Mouse (Mus musculus) MEL (cell line): ENCODE results near the gene Dusp5. TPM values are rescaled to one million over a fixed set of nuclear protein-coding genes. Genes with fewer than 3 reads are reported as not detected.

Experiments used
- DNase-seq: peaks from one replicate; pipeline ENCODE4 v3.0.0; 2011; ENCODE audit warnings: low read depth, low spot score
- H3K27ac ChIP-seq: 2 replicates; pipeline ENCODE4 v1.5.1; 2012; ENCODE audit warnings: low read depth, mild to moderate bottlenecking, control low read depth, low read length, moderate library complexity; ENCODE audit not compliant: control insufficient read depth
- H3K27me3 ChIP-seq, 2 experiments: fragments of 150-350 bp in 1 of 2; sonication (generic) in 1 of 2; 2 replicates each; pipeline ENCODE4 v1.6.1; 2012; ENCODE audit warnings: low read length in 2 of 2, mild to moderate bottlenecking in 2 of 2, improper control_type of control experiment in 1 of 2, moderate library complexity in 1 of 2; ENCODE audit not compliant: insufficient read depth in 2 of 2, control insufficient read depth in 1 of 2
- H3K36me3 ChIP-seq, 2 experiments: 2 replicates each; pipeline ENCODE4 v1.6.1; 2012 to 2014; ENCODE audit warnings: low read length in 2 of 2, improper control_type of control experiment in 1 of 2, inconsistent platforms in 1 of 2, mild to moderate bottlenecking in 1 of 2; ENCODE audit not compliant: insufficient read depth in 2 of 2, control insufficient read depth in 1 of 2
- H3K4me1 ChIP-seq, 2 experiments: fragments of 150-350 bp in 1 of 2; sonication (generic) in 1 of 2; 2 replicates each; pipeline ENCODE4 v1.6.1; 2012; ENCODE audit warnings: low read length in 2 of 2, improper control_type of control experiment in 1 of 2, mild to moderate bottlenecking in 1 of 2; ENCODE audit not compliant: insufficient read depth in 2 of 2, control insufficient read depth in 1 of 2
- H3K4me3 ChIP-seq, 2 experiments: fragments of 150-350 bp in 1 of 2; sonication (generic) in 1 of 2; 2 replicates each; pipeline ENCODE4 v1.5.1; 2012; ENCODE audit warnings: low read depth in 2 of 2, low read length in 2 of 2, mild to moderate bottlenecking in 2 of 2, moderate library complexity in 2 of 2, control low read depth in 1 of 2, improper control_type of control experiment in 1 of 2; ENCODE audit not compliant: control insufficient read depth in 1 of 2, insufficient read depth in 1 of 2
- H3K79me2 ChIP-seq: 2 replicates; pipeline ENCODE4 v1.6.1; 2012; ENCODE audit warnings: mild to moderate bottlenecking, low read length, moderate library complexity; ENCODE audit not compliant: control insufficient read depth, poor library complexity, insufficient read depth
- H3K9ac ChIP-seq: 2 replicates; pipeline ENCODE4 v1.6.1; 2012; ENCODE audit warnings: low read depth, mild to moderate bottlenecking, control low read depth, low read length, moderate library complexity; ENCODE audit not compliant: control insufficient read depth, poor library complexity, severe bottlenecking
- H3K9me3 ChIP-seq: fragments of 150-350 bp; sonication (generic); replicated peaks from 2 replicates; pipeline ENCODE4 v1.6.1; 2012; ENCODE audit warnings: mild to moderate bottlenecking, low read length, improper control_type of control experiment, moderate library complexity; ENCODE audit not compliant: insufficient read depth
- CHD1 ChIP-seq: IDR thresholded peaks from 2 replicates; pipeline ENCODE4 v1.6.1; 2012; ENCODE audit warnings: low read depth, mild to moderate bottlenecking, inconsistent platforms, low read length, improper control_type of control experiment
- CHD2 ChIP-seq: IDR thresholded peaks from 2 replicates; pipeline ENCODE4 v1.6.1; 2011; ENCODE audit warnings: low read length, improper control_type of control experiment
- E2F4 ChIP-seq: IDR thresholded peaks from 2 replicates; pipeline ENCODE4 v1.6.1; 2011; ENCODE audit warnings: low read depth, low read length, improper control_type of control experiment, borderline replicate concordance
- ELF1 ChIP-seq: IDR thresholded peaks from 2 replicates; pipeline ENCODE4 v1.6.1; 2014; ENCODE audit warnings: low read depth, mild to moderate bottlenecking, inconsistent platforms, low read length, improper control_type of control experiment, moderate library complexity
- EP300 ChIP-seq, 2 experiments: IDR thresholded peaks; 2 replicates each; pipeline ENCODE4 v1.6.1; 2011; ENCODE audit warnings: improper control_type of control experiment in 2 of 2, low read length in 2 of 2, low read depth in 1 of 2, mild to moderate bottlenecking in 1 of 2
- GABPA ChIP-seq: IDR thresholded peaks from 2 replicates; pipeline ENCODE4 v1.6.1; 2012; ENCODE audit warnings: low read depth, mild to moderate bottlenecking, inconsistent platforms, low read length, improper control_type of control experiment, moderate library complexity
- HCFC1 ChIP-seq: IDR thresholded peaks from 2 replicates; pipeline ENCODE4 v1.6.1; 2012; ENCODE audit warnings: low read depth, mild to moderate bottlenecking, inconsistent platforms, low read length, improper control_type of control experiment, moderate library complexity
- MAFK ChIP-seq: IDR thresholded peaks from 2 replicates; pipeline ENCODE4 v1.6.1; 2011; ENCODE audit warnings: low read depth, mild to moderate bottlenecking, low read length, improper control_type of control experiment, borderline replicate concordance
- MAX ChIP-seq: IDR thresholded peaks from 2 replicates; pipeline ENCODE4 v1.6.1; 2011; ENCODE audit warnings: low read length, improper control_type of control experiment
- MAZ ChIP-seq: IDR thresholded peaks from 2 replicates; pipeline ENCODE4 v1.6.1; 2012; ENCODE audit warnings: low read depth, mild to moderate bottlenecking, inconsistent platforms, low read length, improper control_type of control experiment
- MYC ChIP-seq: IDR thresholded peaks from 2 replicates; pipeline ENCODE4 v1.6.1; 2011; ENCODE audit warnings: low read depth, mild to moderate bottlenecking, low read length, improper control_type of control experiment, moderate library complexity
- NELFE ChIP-seq: IDR thresholded peaks from 2 replicates; pipeline ENCODE4 v1.6.1; 2011; ENCODE audit warnings: low read depth, low read length, improper control_type of control experiment
- NRF1 ChIP-seq: IDR thresholded peaks from 2 replicates; pipeline ENCODE4 v1.6.1; 2014; ENCODE audit warnings: low read depth, mild to moderate bottlenecking, inconsistent platforms, low read length, improper control_type of control experiment, moderate library complexity; ENCODE audit not compliant: poor library complexity, insufficient read depth, severe bottlenecking
- POLR2A ChIP-seq, 2 experiments: IDR thresholded peaks; 2 replicates each; pipeline ENCODE4 v1.6.1; 2011 to 2012; ENCODE audit warnings: low read length in 2 of 2, mild to moderate bottlenecking in 2 of 2, control low read depth in 1 of 2, improper control_type of control experiment in 1 of 2, low read depth in 1 of 2, moderate library complexity in 1 of 2; ENCODE audit not compliant: control insufficient read depth in 1 of 2, insufficient read depth in 1 of 2, poor library complexity in 1 of 2
- POLR2AphosphoS2 ChIP-seq: IDR thresholded peaks from 2 replicates; pipeline ENCODE4 v1.6.1; 2011; ENCODE audit warnings: low read length, improper control_type of control experiment
- RAD21 ChIP-seq: IDR thresholded peaks from 2 replicates; pipeline ENCODE4 v1.6.1; 2011; ENCODE audit warnings: mild to moderate bottlenecking, low read depth, low read length, improper control_type of control experiment
- RCOR1 ChIP-seq: IDR thresholded peaks from 2 replicates; pipeline ENCODE4 v1.6.1; 2012; ENCODE audit warnings: low read depth, mild to moderate bottlenecking, inconsistent platforms, low read length, improper control_type of control experiment
- SIN3A ChIP-seq: IDR thresholded peaks from 2 replicates; pipeline ENCODE4 v1.6.1; 2012; ENCODE audit warnings: low read length, improper control_type of control experiment, inconsistent platforms
- SMC3 ChIP-seq: IDR thresholded peaks from 2 replicates; pipeline ENCODE4 v1.6.1; 2011; ENCODE audit warnings: low read depth, low read length, improper control_type of control experiment
- TAL1 ChIP-seq: IDR thresholded peaks from 2 replicates; pipeline ENCODE4 v1.6.1; 2012; ENCODE audit warnings: mild to moderate bottlenecking, inconsistent platforms, low read length, moderate library complexity, mixed read lengths
- TBP ChIP-seq: IDR thresholded peaks from 2 replicates; pipeline ENCODE4 v1.8.0; 2011; ENCODE audit warnings: low read depth, low read length, improper control_type of control experiment
- TCF12 ChIP-seq: IDR thresholded peaks from 2 replicates; pipeline ENCODE4 v1.6.1; 2014; ENCODE audit warnings: low read depth, mild to moderate bottlenecking, inconsistent platforms, low read length, improper control_type of control experiment, moderate library complexity
- UBTF ChIP-seq: IDR thresholded peaks from 2 replicates; pipeline ENCODE4 v1.6.1; 2012; ENCODE audit warnings: low read depth, mild to moderate bottlenecking, inconsistent platforms, low read length, improper control_type of control experiment, moderate library complexity, borderline replicate concordance; ENCODE audit not compliant: insufficient read depth
- USF1 ChIP-seq: IDR thresholded peaks from 2 replicates; pipeline ENCODE4 v1.6.1; 2014; ENCODE audit warnings: low read depth, mild to moderate bottlenecking, inconsistent platforms, low read length, improper control_type of control experiment, moderate library complexity
- ZC3H11A ChIP-seq: IDR thresholded peaks from 2 replicates; pipeline ENCODE4 v1.6.1; 2012; ENCODE audit warnings: low read depth, mild to moderate bottlenecking, inconsistent platforms, low read length, improper control_type of control experiment
- ZKSCAN1 ChIP-seq: IDR thresholded peaks from 2 replicates; pipeline ENCODE4 v1.6.1; 2012; ENCODE audit warnings: low read depth, mild to moderate bottlenecking, inconsistent platforms, low read length, improper control_type of control experiment, moderate library complexity
- ZMIZ1 ChIP-seq: IDR thresholded peaks from 2 replicates; pipeline ENCODE4 v1.6.1; 2012; ENCODE audit warnings: low read depth, mild to moderate bottlenecking, inconsistent platforms, low read length, improper control_type of control experiment, moderate library complexity
- polyA plus RNA-seq, 2 experiments: library from polyadenylated mRNA; stranded (reverse) in 1 of 2; unstranded in 1 of 2; fragments of >175 nt in 1 of 2; fragments of >200 nt in 1 of 2; gene quantifications; 2 replicates each; pipeline versions ENCODE4 v1.2.1 to v1.2.4; 2012; ENCODE audit warnings: low replicate concordance in 2 of 2, low read depth in 1 of 2; ENCODE audit not compliant: insufficient read length in 2 of 2, insufficient read depth in 1 of 2, missing spikeins in 1 of 2
- total RNA-seq: library from RNA; depleted of rRNA; stranded (reverse); fragments of 300-350 nt; gene quantifications from 2 replicates; pipeline ENCODE4 v1.2.3, GENCODE M21; 2012

Gene Dusp5
- total and polyA plus RNA-seq, 3 experiments, result 7.6 to 13.8 TPM; not detected in 1

- peak; percentile 88 for DNase-seq
- Histone ChIP-seq H3K4me1 (peaks cover 14 to 33% of the 10 kb centered on the region in 2 experiments), H3K79me2 (no peaks in the 10 kb centered on the region; the same call in 1 of the 2 replicates), H3K9ac (peak overlapping the region; percentile 62)
- TF ChIP-seq MYC (0 out of 2 replicates have a peak, but pooled peaks have one; percentile 44), UBTF (0 out of 2 replicates have a peak, but pooled peaks have one; percentile 58), NRF1 (no peak), NELFE (peak; percentile 80), MAZ (peak; percentile 15; the same call in 1 of the 2 replicates), SIN3A (peak; percentile 29; the same call in 1 of the 2 replicates), TCF12 (0 out of 2 replicates have a peak, but pooled peaks have one; percentile 35), E2F4 (no peak), EP300 (IDR thresholded peaks at IDR 0.05; ENCODE audit: low read depth in 1 of 2, low read length in 2 of 2) (no peak; a peak in 2 of 4 replicates), POLR2AphosphoS2 (peak; percentile 55; the same call in 1 of the 2 replicates), ELF1 (peak; percentile 51; the same call in 1 of the 2 replicates), TBP (peak; percentile 54; the same call in 1 of the 2 replicates), CHD2 (peak; percentile 88), HCFC1 (peak; percentile 79), ZMIZ1 (peak; percentile 74), POLR2A (IDR thresholded peaks at IDR 0.05; ENCODE audit: control insufficient read depth in 1 of 2, insufficient read depth in 1 of 2, low read depth in 1 of 2, low read length in 2 of 2, poor library complexity in 1 of 2) (peak; percentile 57 to 66; a peak in 3 of 4 replicates), ZKSCAN1 (0 out of 2 replicates have a peak, but pooled peaks have one; percentile 36), MAX (no peak), MAFK (0 out of 2 replicates have a peak, but pooled peaks have one; percentile 8)
- TF ChIP-seq, all 39 proteins: peak for 15
- peak overlapping the region; percentile 84 for H3K27ac ChIP-seq
- peak overlapping the region; percentile 54 to 60 for H3K4me3 ChIP-seq
- H3K36me3 ChIP-seq, result peaks cover 0 to 28% of the 10 kb centered on the region in 2 experiments; a peak in 2 of 4 replicates
- H3K27me3 ChIP-seq, result no peaks in the 10 kb centered on the region
- no peaks in the 10 kb centered on the region for H3K9me3 ChIP-seq
Observed at GRCm38 (mm10) chr19:53519981-53520380, 8.9 kb upstream of the Dusp5 start.

GRCm38 (mm10) chr19:53521137-53521795, 7.6 kb upstream of the Dusp5 start:
- no peaks in the 10 kb centered on the region for H3K27me3 ChIP-seq
- peak overlapping the region; percentile 54 to 60 for H3K4me3 ChIP-seq
- H3K36me3 ChIP-seq, result peaks cover 0 to 28% of the 10 kb centered on the region in 2 experiments; a peak in 2 of 4 replicates
- peak overlapping the region; percentile 84 for H3K27ac ChIP-seq
- H3K9ac ChIP-seq, result peak overlapping the region; percentile 62
- peaks cover 14 to 33% of the 10 kb centered on the region in 2 experiments for H3K4me1 ChIP-seq
- H3K79me2 ChIP-seq, result no peaks in the 10 kb centered on the region; the same call in 1 of the 2 replicates
- DNase-seq, result peak; percentile 88
- no peaks in the 10 kb centered on the region for H3K9me3 ChIP-seq
- TF ChIP-seq USF1 (no peak), CHD2 (peak; percentile 75), GABPA (no peak), RCOR1 (peak; percentile 90), NRF1 (0 out of 2 replicates have a peak, but pooled peaks have one; percentile 13), MAZ (peak; percentile 52), TBP (peak; percentile 76), TAL1 (peak; percentile 66), CHD1 (0 out of 2 replicates have a peak, but pooled peaks have one; percentile 54), RAD21 (no peak), SIN3A (peak; percentile 81), UBTF (no peak), ZMIZ1 (peak; percentile 49; the same call in 1 of the 2 replicates), ELF1 (peak; percentile 35; the same call in 1 of the 2 replicates), E2F4 (peak; percentile 23; the same call in 1 of the 2 replicates), ZKSCAN1 (peak; percentile 87), ZC3H11A (peak; percentile 26; the same call in 1 of the 2 replicates), MAX (peak; percentile 60), SMC3 (no peak)
